Mouse (Mus musculus) MEL (cell line): ENCODE results near the gene Auts2. TPM values are rescaled to one million over a fixed set of nuclear protein-coding genes. Genes with fewer than 3 reads are reported as not detected.

Experiments used
- DNase-seq: peaks from one replicate; pipeline ENCODE4 v3.0.0; 2011; ENCODE audit warnings: low read depth, low spot score
- H3K27ac ChIP-seq: 2 replicates; pipeline ENCODE4 v1.5.1; 2012; ENCODE audit warnings: low read depth, mild to moderate bottlenecking, control low read depth, low read length, moderate library complexity; ENCODE audit not compliant: control insufficient read depth
- H3K27me3 ChIP-seq, 2 experiments: fragments of 150-350 bp in 1 of 2; sonication (generic) in 1 of 2; 2 replicates each; pipeline ENCODE4 v1.6.1; 2012; ENCODE audit warnings: low read length in 2 of 2, mild to moderate bottlenecking in 2 of 2, improper control_type of control experiment in 1 of 2, moderate library complexity in 1 of 2; ENCODE audit not compliant: insufficient read depth in 2 of 2, control insufficient read depth in 1 of 2
- H3K36me3 ChIP-seq, 2 experiments: 2 replicates each; pipeline ENCODE4 v1.6.1; 2012 to 2014; ENCODE audit warnings: low read length in 2 of 2, improper control_type of control experiment in 1 of 2, inconsistent platforms in 1 of 2, mild to moderate bottlenecking in 1 of 2; ENCODE audit not compliant: insufficient read depth in 2 of 2, control insufficient read depth in 1 of 2
- H3K4me1 ChIP-seq, 2 experiments: fragments of 150-350 bp in 1 of 2; sonication (generic) in 1 of 2; 2 replicates each; pipeline ENCODE4 v1.6.1; 2012; ENCODE audit warnings: low read length in 2 of 2, improper control_type of control experiment in 1 of 2, mild to moderate bottlenecking in 1 of 2; ENCODE audit not compliant: insufficient read depth in 2 of 2, control insufficient read depth in 1 of 2
- H3K4me3 ChIP-seq, 2 experiments: fragments of 150-350 bp in 1 of 2; sonication (generic) in 1 of 2; 2 replicates each; pipeline ENCODE4 v1.5.1; 2012; ENCODE audit warnings: low read depth in 2 of 2, low read length in 2 of 2, mild to moderate bottlenecking in 2 of 2, moderate library complexity in 2 of 2, control low read depth in 1 of 2, improper control_type of control experiment in 1 of 2; ENCODE audit not compliant: control insufficient read depth in 1 of 2, insufficient read depth in 1 of 2
- H3K79me2 ChIP-seq: 2 replicates; pipeline ENCODE4 v1.6.1; 2012; ENCODE audit warnings: mild to moderate bottlenecking, low read length, moderate library complexity; ENCODE audit not compliant: control insufficient read depth, poor library complexity, insufficient read depth
- H3K9ac ChIP-seq: 2 replicates; pipeline ENCODE4 v1.6.1; 2012; ENCODE audit warnings: low read depth, mild to moderate bottlenecking, control low read depth, low read length, moderate library complexity; ENCODE audit not compliant: control insufficient read depth, poor library complexity, severe bottlenecking
- H3K9me3 ChIP-seq: fragments of 150-350 bp; sonication (generic); replicated peaks from 2 replicates; pipeline ENCODE4 v1.6.1; 2012; ENCODE audit warnings: mild to moderate bottlenecking, low read length, improper control_type of control experiment, moderate library complexity; ENCODE audit not compliant: insufficient read depth
- BHLHE40 ChIP-seq: IDR thresholded peaks from 2 replicates; pipeline ENCODE4 v1.6.1; 2012; ENCODE audit warnings: low read depth, mild to moderate bottlenecking, inconsistent platforms, low read length, improper control_type of control experiment, borderline replicate concordance
- CHD1 ChIP-seq: IDR thresholded peaks from 2 replicates; pipeline ENCODE4 v1.6.1; 2012; ENCODE audit warnings: low read depth, mild to moderate bottlenecking, inconsistent platforms, low read length, improper control_type of control experiment
- CHD2 ChIP-seq: IDR thresholded peaks from 2 replicates; pipeline ENCODE4 v1.6.1; 2011; ENCODE audit warnings: low read length, improper control_type of control experiment
- CTCF ChIP-seq, 3 experiments: IDR thresholded peaks in 2 of 3; conservative IDR thresholded peaks in 1 of 3; 2 replicates each; pipeline ENCODE4 v1.5.1; 2011 to 2012; ENCODE audit warnings: low read length in 3 of 3, low read depth in 2 of 3, mild to moderate bottlenecking in 2 of 3, improper control_type of control experiment in 1 of 3, inconsistent platforms in 1 of 3, mixed read lengths in 1 of 3, moderate library complexity in 1 of 3; ENCODE audit not compliant: control insufficient read depth in 1 of 3, insufficient read depth in 1 of 3, poor library complexity in 1 of 3, severe bottlenecking in 1 of 3
- KAT2A ChIP-seq: conservative IDR thresholded peaks from 2 replicates; pipeline ENCODE4 v1.6.1; 2012; ENCODE audit warnings: low read depth, low read length, improper control_type of control experiment, inconsistent platforms
- MAZ ChIP-seq: IDR thresholded peaks from 2 replicates; pipeline ENCODE4 v1.6.1; 2012; ENCODE audit warnings: low read depth, mild to moderate bottlenecking, inconsistent platforms, low read length, improper control_type of control experiment
- MEF2A ChIP-seq: IDR thresholded peaks from 2 replicates; pipeline ENCODE4 v1.6.1; 2014; ENCODE audit warnings: low read depth, mild to moderate bottlenecking, inconsistent platforms, low read length, improper control_type of control experiment; ENCODE audit not compliant: poor library complexity, insufficient replicate concordance, severe bottlenecking; ENCODE audit errors: extremely low read depth
- MYC ChIP-seq: IDR thresholded peaks from 2 replicates; pipeline ENCODE4 v1.6.1; 2011; ENCODE audit warnings: low read depth, mild to moderate bottlenecking, low read length, improper control_type of control experiment, moderate library complexity
- POLR2A ChIP-seq, 2 experiments: IDR thresholded peaks; 2 replicates each; pipeline ENCODE4 v1.6.1; 2011 to 2012; ENCODE audit warnings: low read length in 2 of 2, mild to moderate bottlenecking in 2 of 2, control low read depth in 1 of 2, improper control_type of control experiment in 1 of 2, low read depth in 1 of 2, moderate library complexity in 1 of 2; ENCODE audit not compliant: control insufficient read depth in 1 of 2, insufficient read depth in 1 of 2, poor library complexity in 1 of 2
- POLR2AphosphoS2 ChIP-seq: IDR thresholded peaks from 2 replicates; pipeline ENCODE4 v1.6.1; 2011; ENCODE audit warnings: low read length, improper control_type of control experiment
- RAD21 ChIP-seq: IDR thresholded peaks from 2 replicates; pipeline ENCODE4 v1.6.1; 2011; ENCODE audit warnings: mild to moderate bottlenecking, low read depth, low read length, improper control_type of control experiment
- RCOR1 ChIP-seq: IDR thresholded peaks from 2 replicates; pipeline ENCODE4 v1.6.1; 2012; ENCODE audit warnings: low read depth, mild to moderate bottlenecking, inconsistent platforms, low read length, improper control_type of control experiment
- SIN3A ChIP-seq: IDR thresholded peaks from 2 replicates; pipeline ENCODE4 v1.6.1; 2012; ENCODE audit warnings: low read length, improper control_type of control experiment, inconsistent platforms
- TCF12 ChIP-seq: IDR thresholded peaks from 2 replicates; pipeline ENCODE4 v1.6.1; 2014; ENCODE audit warnings: low read depth, mild to moderate bottlenecking, inconsistent platforms, low read length, improper control_type of control experiment, moderate library complexity
- ZMIZ1 ChIP-seq: IDR thresholded peaks from 2 replicates; pipeline ENCODE4 v1.6.1; 2012; ENCODE audit warnings: low read depth, mild to moderate bottlenecking, inconsistent platforms, low read length, improper control_type of control experiment, moderate library complexity
- ZNF384 ChIP-seq: IDR thresholded peaks from 2 replicates; pipeline ENCODE4 v1.6.1; 2012; ENCODE audit warnings: low read depth, mild to moderate bottlenecking, inconsistent platforms, low read length, improper control_type of control experiment
- polyA plus RNA-seq, 2 experiments: library from polyadenylated mRNA; stranded (reverse) in 1 of 2; unstranded in 1 of 2; fragments of >175 nt in 1 of 2; fragments of >200 nt in 1 of 2; gene quantifications; 2 replicates each; pipeline versions ENCODE4 v1.2.1 to v1.2.4; 2012; ENCODE audit warnings: low replicate concordance in 2 of 2, low read depth in 1 of 2; ENCODE audit not compliant: insufficient read length in 2 of 2, insufficient read depth in 1 of 2, missing spikeins in 1 of 2
- total RNA-seq: library from RNA; depleted of rRNA; stranded (reverse); fragments of 300-350 nt; gene quantifications from 2 replicates; pipeline ENCODE4 v1.2.3, GENCODE M21; 2012; rRNA removed

Gene Auts2
- total RNA-seq: not detected in 2 replicates
- not detected for polyA plus RNA-seq

GRCm38 (mm10) chr5:132543118-132544071 lies at the start of gene Auts2:
Gene Auts2 (minus strand): TSS chr5:132543344.
- Histone ChIP-seq H3K79me2 (no peaks in the 10 kb centered on the region), H3K36me3 (no peaks in the 10 kb centered on the region), H3K27ac (no peak within 1 kb of the TSS), H3K4me1 (no peaks in the 10 kb centered on the region), H3K4me3 (no peak within 1 kb of the TSS), H3K27me3 (no peaks in the 10 kb centered on the region), H3K9ac (no peak within 1 kb of the TSS), H3K9me3 (no peaks in the 10 kb centered on the region)
- TF ChIP-seq SIN3A (no peak), CHD1 (no peak), TCF12 (no peak), BHLHE40 (no peak), CHD2 (no peak), POLR2A (IDR thresholded peaks at IDR 0.05; ENCODE audit: control insufficient read depth in 1 of 2, insufficient read depth in 1 of 2, low read depth in 1 of 2, low read length in 2 of 2, poor library complexity in 1 of 2) (peak in 1 of 2 experiments; percentile 17; a peak in 1 of 4 replicates), KAT2A (no peak)
- no peak for DNase-seq

GRCm38 (mm10) chr5:132591721-132592695 lies 48.9 kb upstream of the Auts2 start:
- Histone ChIP-seq H3K79me2 (no peaks in the 10 kb centered on the region), H3K36me3 (no peaks in the 10 kb centered on the region), H3K9me3 (no peaks in the 10 kb centered on the region), H3K4me3 (no peak overlapping the region), H3K27ac (no peak overlapping the region), H3K9ac (no peak overlapping the region), H3K4me1 (no peaks in the 10 kb centered on the region), H3K27me3 (no peaks in the 10 kb centered on the region)
- TF ChIP-seq POLR2A (IDR thresholded peaks at IDR 0.05; ENCODE audit: control insufficient read depth in 1 of 2, insufficient read depth in 1 of 2, low read depth in 1 of 2, low read length in 2 of 2, poor library complexity in 1 of 2) (no peak), MAZ (no peak), ZNF384 (no peak), MYC (no peak), RCOR1 (no peak), RAD21 (no peak), ZMIZ1 (no peak), MEF2A (no peak), BHLHE40 (no peak), CTCF (IDR thresholded peaks at IDR 0.05 in 2 of 3, conservative IDR thresholded peaks at IDR 0.05 in 1 of 3; ENCODE audit: control insufficient read depth in 1 of 3, insufficient read depth in 1 of 3, low read depth in 2 of 3, low read length in 3 of 3, poor library complexity in 1 of 3, severe bottlenecking in 1 of 3) (no peak), POLR2AphosphoS2 (no peak)
- no peak for DNase-seq
